Mouse (Mus musculus): ENCODE data around the gene Cldn4.

Gene Cldn4

DNA sequence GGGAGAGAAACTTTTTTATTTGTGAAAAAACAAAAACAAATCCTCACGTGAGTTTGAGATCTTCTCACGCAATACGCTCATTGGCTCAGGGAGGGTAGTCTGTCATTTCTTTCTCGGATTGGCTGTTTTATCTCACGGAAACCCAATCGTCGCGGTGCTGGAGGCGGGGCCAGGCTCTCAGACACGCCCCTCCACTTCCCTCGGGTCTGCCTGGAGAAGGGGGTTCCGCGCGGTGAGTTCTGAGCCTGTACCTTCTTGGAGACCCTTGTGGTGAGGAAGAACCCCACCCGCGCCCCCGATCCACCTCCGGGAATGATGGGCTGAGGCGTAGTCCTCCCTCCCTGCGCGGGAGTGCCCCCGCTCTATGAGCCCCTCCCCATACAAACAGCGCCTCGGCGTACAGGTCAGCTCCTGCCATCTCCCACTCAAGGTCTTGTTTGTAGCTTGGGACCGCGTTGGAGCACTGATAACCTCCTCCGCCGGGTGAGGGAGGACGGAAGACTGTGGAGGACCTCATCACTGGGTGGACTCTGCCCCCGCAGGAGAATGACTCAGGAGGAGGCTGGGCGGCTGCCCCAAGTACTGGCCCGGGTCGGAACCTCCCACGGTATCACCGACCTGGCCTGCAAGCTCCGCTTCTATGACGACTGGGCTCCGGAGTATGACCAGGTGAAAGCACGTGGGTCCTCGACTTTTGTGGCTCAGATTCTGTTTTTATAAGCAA is 14.4 kb downstream of the Cldn4 start, which contains the start of gene Mettl27:
Gene Mettl27, plus strand, starts transcription at position 190 of the 724 bp plus-strand sequence.
- peak; percentile 89 for DNase-seq (ENCODE audit: low spot score)

DNA sequence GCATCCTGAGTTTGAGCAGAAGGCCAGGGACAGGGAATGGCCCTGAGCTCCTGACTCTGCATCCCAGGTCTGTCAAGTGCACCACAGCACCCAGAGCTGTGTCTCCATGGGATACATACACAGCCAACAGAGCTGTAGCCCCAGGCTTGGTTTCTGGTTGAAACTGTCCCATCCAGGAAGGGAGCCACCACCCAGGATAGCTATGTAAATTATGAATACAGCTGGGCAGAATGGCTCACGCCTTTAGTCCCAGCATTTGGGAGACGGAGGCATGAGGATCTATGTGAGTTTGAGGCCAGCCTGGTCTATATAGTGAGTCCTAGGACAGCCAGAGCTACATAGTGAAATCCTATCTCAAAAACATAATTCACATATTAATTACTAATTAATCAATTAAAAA is 16.7 kb downstream of the Cldn4 start:
- DNase-seq (ENCODE audit: low spot score), result no peak

DNA sequence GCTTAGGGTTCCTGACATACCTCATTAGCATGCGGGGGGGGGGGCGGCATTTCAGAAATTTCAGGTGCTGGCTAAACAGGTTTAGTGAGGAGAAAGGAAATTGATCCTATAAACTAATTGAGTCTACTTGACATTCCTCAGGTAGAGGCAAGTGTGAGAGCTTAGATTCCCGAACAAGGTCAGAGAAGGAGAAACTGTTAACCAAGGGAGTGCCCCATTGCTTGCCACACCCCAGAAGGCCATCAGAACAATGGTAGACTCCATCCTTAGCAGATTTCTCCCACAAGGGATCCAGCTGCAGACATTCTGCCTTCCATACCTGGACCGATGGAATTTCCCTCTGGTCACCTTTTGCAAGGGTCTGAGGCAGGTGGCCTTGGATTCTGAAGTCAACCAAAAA is 20.0 kb downstream of the Cldn4 start:
- no peak for DNase-seq (ENCODE audit: low spot score)

DNA sequence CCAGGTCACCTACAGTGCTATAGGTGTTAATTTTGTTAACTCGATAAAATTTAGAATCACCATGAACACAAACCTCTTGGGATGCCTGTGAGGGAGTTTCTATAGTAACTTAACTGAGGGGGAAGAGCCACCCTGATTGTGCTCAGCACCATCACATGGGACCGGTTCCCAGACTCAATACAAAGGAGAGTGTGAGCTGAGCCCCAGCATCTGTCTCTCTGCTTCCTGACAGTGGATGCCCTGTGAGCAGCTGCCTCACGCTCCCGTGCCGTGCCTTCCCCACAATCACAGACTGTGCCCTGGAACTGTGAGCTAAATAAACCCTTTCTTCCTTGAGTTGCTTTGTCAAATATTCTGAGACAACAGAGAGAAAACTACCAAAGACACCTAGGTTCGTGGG is 23.6 kb downstream of the Cldn4 start:
- DNase-seq (ENCODE audit: low spot score), result no peak

DNA sequence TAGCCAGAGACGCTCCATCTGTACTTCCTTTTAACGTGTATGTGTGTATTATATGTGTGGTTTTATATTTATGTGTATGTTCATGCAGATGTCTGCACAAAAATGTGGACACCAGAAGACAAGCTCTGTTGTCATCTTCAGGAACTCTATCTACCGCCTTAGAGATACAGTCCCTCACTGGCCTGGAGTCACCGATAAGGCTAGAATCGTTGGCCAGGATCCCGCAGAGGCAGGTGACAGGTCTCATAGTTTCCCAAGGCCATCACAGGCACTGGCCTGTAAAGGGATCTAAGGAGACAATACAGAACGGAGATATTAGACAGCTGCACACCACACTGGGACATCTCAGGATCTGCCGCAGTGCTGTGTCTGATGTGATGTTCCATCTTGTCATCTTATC is 25.6 kb downstream of the Cldn4 start:
- DNase-seq (ENCODE audit: low spot score), result no peak

DNA sequence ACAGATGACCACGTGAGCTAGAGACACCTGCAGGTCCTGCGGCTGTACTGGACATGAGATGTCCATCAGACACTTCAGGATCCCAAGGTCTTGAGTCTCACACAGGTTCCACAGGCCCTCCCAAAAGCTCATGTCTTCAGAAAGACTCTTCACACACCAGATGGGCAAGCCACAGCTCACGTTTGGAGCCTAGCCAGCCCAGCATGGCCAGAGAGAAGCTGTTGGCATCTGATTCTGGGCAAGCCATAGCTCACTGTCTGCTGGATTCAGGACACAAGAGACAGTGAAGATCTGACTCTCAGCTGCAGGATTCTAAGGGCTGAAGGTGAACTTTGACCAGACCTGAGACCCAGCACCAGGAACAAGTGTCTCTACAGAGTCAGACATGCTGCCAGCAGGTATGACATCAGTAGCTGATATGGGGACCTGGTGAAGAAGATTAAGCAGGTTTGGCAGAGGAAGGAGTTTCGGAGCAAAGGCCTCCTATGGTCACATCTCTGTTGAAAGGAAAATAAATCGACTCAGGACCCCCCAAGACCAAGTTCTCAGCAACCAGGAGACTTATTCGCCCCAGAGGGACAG is 26.5 kb downstream of the Cldn4 start:
- DNase-seq (ENCODE audit: low spot score), result no peak

DNA sequence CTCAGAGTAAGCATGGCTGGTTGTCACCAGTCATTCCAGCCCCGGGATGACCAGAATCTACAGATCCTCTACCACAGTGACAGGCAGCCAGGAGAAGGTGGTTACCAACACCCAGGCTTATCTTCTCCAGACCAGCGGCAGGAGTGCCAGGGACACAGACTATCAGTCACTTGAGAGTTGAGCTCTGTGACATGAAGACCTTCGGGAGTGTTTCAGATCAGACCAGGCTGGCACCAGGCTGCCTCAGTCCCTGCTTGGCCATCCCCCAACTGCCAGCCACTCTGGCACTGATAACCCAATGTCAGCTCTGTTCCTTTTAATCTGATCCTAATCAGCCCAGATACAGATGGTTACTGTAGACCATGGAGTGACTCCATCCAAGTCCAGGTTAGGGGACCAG is 27.6 kb downstream of the Cldn4 start:
- no peak for DNase-seq (ENCODE audit: low spot score)

DNA sequence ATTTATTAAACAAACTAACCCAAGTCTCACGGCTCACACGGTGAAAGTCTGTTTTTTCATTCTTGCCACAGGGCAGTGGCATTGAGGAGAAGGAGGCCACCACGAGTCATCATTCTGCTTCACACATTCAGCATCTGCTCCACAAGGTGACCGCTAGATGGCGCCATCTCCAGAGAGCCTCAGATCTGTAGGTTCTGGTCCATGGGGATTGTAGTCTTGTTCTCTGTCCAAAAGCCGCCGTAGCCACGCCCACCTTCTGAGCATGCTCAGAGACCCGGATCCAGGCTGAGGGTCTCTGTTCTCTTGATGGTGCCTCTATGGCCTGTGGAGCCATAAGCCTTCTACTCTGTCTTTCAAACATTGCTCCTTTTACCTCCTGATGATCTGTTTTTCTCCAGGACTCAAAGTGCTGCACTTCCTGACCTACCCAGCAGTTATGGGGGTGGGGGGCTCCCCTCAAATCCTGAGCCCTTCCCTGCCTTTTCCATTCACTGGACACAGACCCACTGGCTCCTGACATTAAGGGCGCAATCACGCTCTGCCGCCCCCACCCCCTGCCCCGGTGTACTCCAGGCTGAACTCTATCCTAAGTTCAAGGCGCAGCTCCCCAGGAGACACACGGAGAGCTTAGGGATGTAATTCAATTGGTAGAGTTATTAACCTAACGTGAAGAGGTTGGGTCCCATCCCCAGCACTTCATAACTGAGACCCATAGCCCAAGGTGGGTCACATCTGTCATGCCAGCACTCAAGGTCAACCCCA is 28.5 kb downstream of the Cldn4 start:
- peak; percentile 55 for DNase-seq (ENCODE audit: low spot score)

DNA sequence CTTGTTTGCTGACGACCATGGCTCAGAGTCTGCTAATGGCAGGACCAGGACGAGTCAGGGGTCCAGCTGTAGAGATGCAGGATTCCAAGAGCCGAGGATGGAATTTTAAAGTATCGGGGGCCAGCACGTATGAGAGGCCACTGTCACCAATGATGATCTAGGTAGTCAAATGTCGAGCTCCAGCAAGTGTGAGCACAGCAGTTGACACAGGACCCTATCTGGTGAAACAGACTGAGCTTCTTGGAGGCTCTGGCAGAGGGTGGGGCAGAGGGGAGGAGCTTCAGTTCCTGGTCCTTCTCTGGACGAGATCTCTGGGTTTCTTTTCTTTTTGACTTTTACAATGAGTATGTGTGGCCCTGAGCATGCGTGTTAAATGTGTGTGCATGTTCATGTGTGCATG is 31.4 kb downstream of the Cldn4 start, which contains the start of gene Cldn13:
Gene Cldn13, minus strand, starts transcription at position 216 of the 400 bp plus-strand sequence.
- DNase-seq (ENCODE audit: low spot score), result no peak

DNA sequence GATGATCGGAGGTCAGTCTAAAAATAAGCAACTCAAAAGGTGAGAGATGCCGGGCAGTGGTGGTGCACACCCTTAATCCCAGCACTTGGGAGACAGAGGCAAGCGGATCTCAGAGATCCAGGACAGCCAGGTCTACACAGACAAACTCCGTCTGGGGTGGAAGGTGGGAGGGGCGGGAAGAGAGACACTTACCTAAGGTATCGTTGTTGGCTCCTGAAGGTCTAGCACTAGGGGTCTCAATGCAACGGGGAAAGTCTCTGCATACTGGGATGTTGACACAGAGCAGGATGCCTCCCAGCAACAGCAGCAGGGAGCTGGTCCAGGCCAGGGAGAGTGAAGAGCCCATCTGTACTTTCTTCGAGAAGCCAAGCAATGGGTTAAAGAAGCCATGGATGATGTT is 32.2 kb downstream of the Cldn4 start:
- DNase-seq (ENCODE audit: low spot score), result no peak

DNA sequence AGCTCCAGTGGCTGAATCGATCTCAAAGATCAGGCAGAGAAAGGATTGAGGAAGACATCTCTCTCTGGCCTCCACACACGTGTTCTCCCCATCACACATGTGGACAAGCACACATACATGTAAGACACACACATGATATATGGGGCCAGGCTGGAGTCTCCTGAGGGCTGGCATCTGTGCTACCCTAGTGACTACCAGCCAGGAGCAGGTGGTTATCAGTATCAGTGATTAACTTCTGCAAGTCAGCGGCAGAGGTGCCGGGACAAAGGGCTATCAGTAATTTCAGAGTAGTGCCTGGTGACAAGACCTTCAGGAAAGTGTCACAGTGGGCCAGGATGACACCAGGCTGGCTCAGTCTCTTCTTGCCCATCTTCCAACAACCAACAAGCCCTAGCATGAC is 33.0 kb downstream of the Cldn4 start:
- no peak for DNase-seq (ENCODE audit: low spot score)

DNA sequence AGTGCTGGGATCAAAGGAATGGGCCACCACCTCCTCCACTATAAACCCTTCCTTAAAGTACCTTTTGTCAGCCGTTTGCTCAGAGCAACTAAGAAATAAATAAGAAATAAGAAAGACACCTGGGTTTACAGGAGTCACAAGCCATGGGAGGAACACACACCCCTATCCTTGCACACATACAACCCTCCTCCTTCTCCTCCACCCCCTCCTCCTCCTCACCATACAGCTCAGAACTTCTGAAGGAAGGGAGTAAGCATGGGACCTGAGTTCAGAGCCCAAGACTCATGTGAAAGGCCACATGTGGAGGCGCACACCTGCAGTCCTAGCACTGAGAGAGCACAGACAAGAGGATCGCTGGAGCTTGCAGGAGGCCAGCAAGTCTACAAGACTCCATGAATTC is 33.4 kb downstream of the Cldn4 start:
- no peak for DNase-seq (ENCODE audit: low spot score)

DNA sequence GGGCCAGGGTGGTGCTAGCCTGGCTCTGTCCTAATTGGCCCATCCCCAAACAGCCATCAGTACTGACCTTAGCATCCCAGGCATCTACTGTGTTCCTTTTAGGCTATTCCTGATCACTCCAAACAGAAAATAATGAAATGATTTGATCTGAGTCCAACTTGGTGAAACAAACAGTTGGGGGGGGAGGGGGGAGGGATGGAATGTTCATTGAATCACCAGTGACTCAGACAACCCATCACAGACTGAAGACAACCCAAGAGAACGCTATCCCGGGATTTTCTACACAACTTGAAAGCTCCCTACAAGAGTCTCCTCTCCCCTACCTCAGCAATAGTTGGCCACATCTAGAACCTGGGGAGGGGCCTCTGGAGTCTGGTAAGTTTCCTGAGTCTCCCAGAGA is 34.8 kb downstream of the Cldn4 start:
- no peak for DNase-seq (ENCODE audit: low spot score)

DNA sequence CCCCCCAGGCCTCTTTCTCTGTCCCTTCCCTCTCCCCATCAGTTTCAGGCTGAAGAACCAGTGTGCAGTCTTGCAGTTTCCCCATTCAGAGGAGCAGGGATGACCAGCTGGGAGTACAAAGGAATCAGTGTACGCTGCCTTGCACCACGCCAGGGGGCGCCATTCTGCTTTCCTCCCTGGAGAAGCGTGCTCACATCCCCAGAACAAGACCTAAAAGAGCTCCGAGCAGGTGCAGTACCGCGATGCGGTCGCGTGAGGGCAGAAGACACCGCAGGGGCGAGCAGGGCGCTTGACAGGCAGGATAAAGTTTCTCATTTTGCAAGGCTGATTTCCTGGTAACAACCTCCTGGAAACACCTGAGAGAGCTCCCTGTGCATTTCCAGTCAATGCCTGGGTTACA is 39.6 kb downstream of the Cldn4 start:
- peak; percentile 83 for DNase-seq (ENCODE audit: low spot score)

DNA sequence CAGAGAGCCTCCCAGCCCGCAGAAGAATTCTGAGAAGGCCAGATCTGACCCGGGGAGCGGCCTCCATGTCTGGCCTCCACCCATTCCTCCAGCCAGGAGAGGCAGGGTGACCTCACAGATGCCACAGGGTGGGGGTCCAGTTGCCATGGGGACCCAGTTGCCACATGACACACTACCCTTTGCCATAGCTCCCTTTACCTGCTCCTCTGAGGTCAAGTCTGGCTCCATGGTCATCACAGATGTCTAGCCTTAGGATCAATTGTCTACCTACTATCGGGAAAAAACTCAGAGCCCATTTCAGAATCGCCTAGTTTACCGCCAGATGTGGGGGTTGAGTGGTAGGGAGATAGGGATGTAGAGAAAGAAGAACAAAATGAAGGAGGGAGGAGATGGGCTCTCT is 40.1 kb downstream of the Cldn4 start, which contains the start of gene Tmem270:
Gene Tmem270, minus strand, starts transcription at position 101 of the 400 bp plus-strand sequence.
- DNase-seq (ENCODE audit: low spot score), result no peak

DNA sequence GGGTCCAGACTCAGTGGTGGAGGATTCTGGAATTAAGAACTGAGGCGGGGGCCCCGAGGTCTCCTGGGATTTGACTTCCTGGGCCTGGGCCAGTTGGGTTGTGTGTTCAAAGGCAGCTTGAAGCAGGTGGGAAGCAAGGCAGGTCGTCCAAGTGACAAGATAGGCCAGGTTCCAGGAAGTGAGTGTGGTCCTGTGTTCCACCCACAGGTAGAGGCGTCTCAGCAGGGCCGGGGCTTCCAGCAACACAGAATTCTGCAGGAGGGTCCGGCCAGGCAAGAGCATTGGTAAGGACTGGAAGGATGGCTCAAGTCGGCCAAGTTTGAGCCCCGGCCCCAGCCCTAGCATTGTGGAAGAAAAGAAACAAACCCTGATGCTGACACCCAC is 45.1 kb downstream of the Cldn4 start:
- no peak for DNase-seq (ENCODE audit: low spot score)

DNA sequence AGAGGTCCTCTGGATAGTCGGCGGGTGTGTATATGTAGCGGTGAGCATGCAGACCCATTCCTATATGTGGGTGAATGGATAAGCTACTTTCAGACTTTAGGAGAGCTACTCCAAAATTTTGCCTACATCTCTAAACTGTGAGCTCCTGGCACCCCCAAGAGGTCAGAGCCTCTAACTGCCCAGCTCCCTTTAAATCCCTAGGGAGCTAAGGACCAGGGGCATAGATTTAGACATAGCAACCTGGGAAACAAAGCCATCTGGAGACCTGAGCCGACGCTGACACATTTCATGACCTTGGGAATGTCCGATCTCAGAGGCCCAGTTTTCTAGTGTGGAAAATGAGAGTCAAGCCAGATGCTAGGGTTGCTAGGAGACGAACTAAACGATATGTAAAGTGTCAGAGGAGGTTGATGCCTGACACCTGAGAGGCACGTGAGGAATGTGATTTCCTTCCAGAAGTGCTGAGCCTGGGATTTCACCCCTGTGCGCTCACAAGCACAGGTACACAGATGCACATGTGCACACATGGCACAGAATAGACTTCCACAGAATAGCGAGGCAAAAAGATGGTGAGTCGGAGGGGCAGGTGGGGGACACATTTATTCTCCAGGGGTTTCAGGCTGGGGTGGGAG is 45.6 kb downstream of the Cldn4 start:
- DNase-seq (ENCODE audit: low spot score), result no peak

DNA sequence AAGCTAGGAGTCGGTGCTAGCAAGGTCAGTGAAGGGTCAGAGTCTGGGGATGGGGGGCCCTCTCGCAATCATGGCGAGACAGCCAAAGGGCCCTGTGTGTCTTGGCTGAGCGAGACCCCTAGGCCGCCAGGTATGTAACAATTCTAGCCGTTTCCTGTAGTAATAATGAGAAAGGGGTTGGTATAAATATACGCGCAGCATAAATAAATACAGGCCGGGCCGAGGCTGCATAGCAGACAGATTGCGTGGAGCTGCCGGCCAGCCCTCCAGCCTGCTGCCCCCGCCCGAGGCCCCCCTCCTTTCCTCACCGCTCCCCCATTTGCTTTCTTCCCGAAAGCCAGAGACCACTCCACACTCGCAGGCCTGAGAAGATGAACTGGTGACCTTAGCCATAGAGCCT is 49.1 kb downstream of the Cldn4 start:
- DNase-seq (ENCODE audit: low spot score), result no peak

DNA sequence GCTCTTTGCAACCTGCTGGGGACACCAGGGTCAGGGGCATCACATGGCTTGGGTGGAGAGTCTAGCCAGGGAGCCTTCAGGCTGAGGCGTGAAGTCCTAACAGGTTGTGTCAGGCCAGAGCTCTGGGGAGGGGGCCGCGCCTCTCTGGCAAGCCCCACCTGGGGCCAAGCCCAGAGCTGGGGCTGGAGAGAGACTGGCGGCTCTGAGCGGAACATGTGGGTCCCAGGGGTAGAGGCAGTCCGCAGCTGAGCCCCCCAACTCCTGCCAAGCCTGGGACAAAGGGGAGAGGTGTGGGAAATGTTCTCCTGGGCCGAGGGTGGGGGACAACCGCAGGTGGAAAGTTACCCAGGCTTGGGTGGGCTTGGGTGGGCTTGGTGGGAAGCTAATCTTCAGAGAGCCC is 49.8 kb downstream of the Cldn4 start:
- no peak for DNase-seq (ENCODE audit: low spot score)

DNA sequence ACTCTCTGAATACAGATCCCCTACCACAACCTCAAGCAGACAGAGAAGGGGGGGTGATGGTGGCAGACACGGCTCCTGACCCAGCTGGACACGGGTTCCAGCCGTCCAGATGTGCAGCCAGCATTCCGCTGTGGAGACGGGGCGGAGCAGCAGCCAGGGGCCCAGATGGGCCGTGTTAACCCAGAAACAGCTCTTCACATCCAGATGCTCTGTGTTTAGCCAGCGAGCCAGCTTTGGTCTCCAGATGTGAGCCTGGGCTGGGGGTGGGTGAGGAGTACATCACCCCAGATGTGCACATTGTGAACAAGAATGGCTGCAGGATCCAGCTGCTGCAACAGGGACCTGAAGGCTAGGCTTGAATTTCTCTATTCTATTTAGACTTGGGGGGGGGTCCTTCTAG is 51.4 kb downstream of the Cldn4 start:
- DNase-seq (ENCODE audit: low spot score), result no peak
